Mouse (Mus musculus): ENCODE measurements around the gene Nabp1. TPM values are rescaled to one million over a fixed set of nuclear protein-coding genes. Genes with fewer than 3 reads are reported as not detected.
A peak's percentile ranks its signal among the peaks of the same experiment; 100 is the strongest.

The Nabp1 gene
- total RNA-seq, 1 experiment = 64.9 TPM

DNA sequence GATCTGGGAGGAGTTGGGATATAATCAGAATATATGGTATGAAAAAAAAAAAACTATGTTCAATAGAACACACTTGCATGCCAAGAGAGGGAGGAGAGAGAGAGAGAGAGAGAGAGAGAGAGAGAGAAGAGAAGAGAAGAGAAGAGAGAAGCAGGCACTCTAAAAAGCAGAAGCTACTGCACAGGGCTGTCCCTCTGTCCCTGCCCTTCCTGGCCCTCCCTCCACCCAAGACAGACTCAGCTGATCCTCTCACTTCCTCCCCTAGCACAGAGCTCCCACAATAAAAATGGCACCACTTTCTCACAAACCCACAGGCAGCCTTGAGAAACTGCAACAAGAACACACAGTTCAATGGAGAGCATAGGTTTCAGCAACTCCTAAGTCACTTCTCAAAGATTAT, 2.2 kb upstream of the Nabp1 start:
- no peak for TF ChIP-seq CHD2 (IDR thresholded peaks at IDR 0.05; ENCODE audit: low read depth, low read length)
- TF ChIP-seq ZNF384 (IDR thresholded peaks at IDR 0.05; ENCODE audit: low read depth, low read length) = no peak
- no peak for TF ChIP-seq ZC3H11A (IDR thresholded peaks at IDR 0.05; ENCODE audit: borderline replicate concordance, low read depth, low read length)
- TF ChIP-seq HCFC1 (IDR thresholded peaks at IDR 0.05; ENCODE audit: borderline replicate concordance, insufficient read depth, low read length) = no peak
- TF ChIP-seq MAFK (IDR thresholded peaks at IDR 0.05; ENCODE audit: insufficient read depth, low read depth, low read length) = no peak
- Histone ChIP-seq H3K9me3 (ENCODE audit: control insufficient read depth, insufficient read depth, low read depth, low read length) (no peaks in the 10 kb centered on the region), H3K4me3 (ENCODE audit: insufficient read depth in 1 of 2, low read depth in 1 of 2, low read length in 2 of 2, poor library complexity in 1 of 2, severe bottlenecking in 1 of 2) (no peak overlapping the region), H3K9ac (ENCODE audit: insufficient read depth, low read depth, low read length, poor library complexity, severe bottlenecking) (no peak overlapping the region), H3K4me1 (ENCODE audit: control insufficient read depth in 2 of 2, insufficient read depth in 2 of 2, low read length in 2 of 2, poor library complexity in 1 of 2) (peaks cover 3 to 9% of the 10 kb centered on the region in 2 experiments; a peak in 3 of 4 replicates), H3K36me3 (ENCODE audit: control insufficient read depth, insufficient read depth, low read length, poor library complexity, severe bottlenecking) (no peaks in the 10 kb centered on the region), H3K27ac (ENCODE audit: insufficient read depth, low read depth, low read length, poor library complexity, severe bottlenecking) (no peak overlapping the region)
- DNase-seq (ENCODE audit: low read depth, low spot score) = no peak
- in situ Hi-C loops (cut with MboI; ENCODE audit: low sequenced_read_pairs in 2 of 2, unreplicated experiment in 2 of 2) = no loop called here

DNA sequence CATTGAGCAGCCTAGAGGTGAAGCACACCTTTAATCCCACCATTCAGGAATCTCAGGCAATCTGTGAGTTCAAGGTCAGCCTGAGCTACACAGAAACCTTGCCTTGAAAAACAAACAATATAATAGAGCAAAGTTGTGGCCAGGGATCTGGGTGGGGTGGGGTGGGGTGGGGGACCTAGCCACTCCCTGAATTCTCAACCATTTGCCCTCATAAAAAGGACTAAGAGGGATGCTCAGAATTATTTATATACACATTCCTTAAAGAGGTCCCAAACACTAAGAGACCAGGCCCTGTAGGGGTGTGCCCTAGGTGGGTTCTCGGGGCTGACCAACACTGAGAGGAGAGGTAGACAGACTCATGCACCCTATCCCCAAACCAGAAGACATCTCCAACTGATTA, 1.5 kb upstream of the Nabp1 start:
- in situ Hi-C loops (cut with MboI; ENCODE audit: low sequenced_read_pairs in 2 of 2, unreplicated experiment in 2 of 2) = no loop called here
- peak overlapping the region in 1 of 2 experiments; percentile 67; a peak in 2 of 4 replicates for H3K4me3 ChIP-seq (ENCODE audit: insufficient read depth in 1 of 2, low read depth in 1 of 2, low read length in 2 of 2, poor library complexity in 1 of 2, severe bottlenecking in 1 of 2)
- no peak overlapping the region; the same call in 1 of the 2 replicates for H3K27ac ChIP-seq (ENCODE audit: insufficient read depth, low read depth, low read length, poor library complexity, severe bottlenecking)
- H3K36me3 ChIP-seq (ENCODE audit: control insufficient read depth, insufficient read depth, low read length, poor library complexity, severe bottlenecking) = peaks cover 2% of the 10 kb centered on the region; the same call in 1 of the 2 replicates
- no peak for TF ChIP-seq ZNF384 (IDR thresholded peaks at IDR 0.05; ENCODE audit: low read depth, low read length)
- TF ChIP-seq CHD2 (IDR thresholded peaks at IDR 0.05; ENCODE audit: low read depth, low read length) = peak; percentile 21; the same call in 1 of the 2 replicates
- H3K9ac ChIP-seq (ENCODE audit: insufficient read depth, low read depth, low read length, poor library complexity, severe bottlenecking) = no peak overlapping the region
- no peak for DNase-seq (ENCODE audit: low read depth, low spot score)
- H3K4me1 ChIP-seq (ENCODE audit: control insufficient read depth in 2 of 2, insufficient read depth in 2 of 2, low read length in 2 of 2, poor library complexity in 1 of 2) = peaks cover 3 to 9% of the 10 kb centered on the region in 2 experiments; a peak in 3 of 4 replicates
- H3K9me3 ChIP-seq (ENCODE audit: control insufficient read depth, insufficient read depth, low read depth, low read length) = no peaks in the 10 kb centered on the region

DNA sequence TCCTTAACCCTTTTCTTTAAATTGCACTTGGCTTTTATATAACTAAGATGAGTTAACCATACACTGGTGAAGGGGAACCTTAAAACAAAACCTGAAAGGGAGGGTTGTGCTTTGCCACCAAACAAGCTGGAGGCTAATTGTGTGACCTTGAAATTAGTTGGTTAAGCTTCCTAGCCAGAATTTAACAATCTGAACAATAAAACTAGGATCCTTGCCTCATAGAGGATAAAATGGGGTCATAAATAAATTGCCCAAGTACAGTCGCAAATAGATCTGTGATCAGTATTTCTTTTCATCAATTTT, 753 bp upstream of the Nabp1 start:
- in situ Hi-C loops (cut with MboI; ENCODE audit: low sequenced_read_pairs in 2 of 2, unreplicated experiment in 2 of 2) = no loop called here
- Histone ChIP-seq H3K36me3 (ENCODE audit: control insufficient read depth, insufficient read depth, low read length, poor library complexity, severe bottlenecking) (peaks cover 2% of the 10 kb centered on the region; the same call in 1 of the 2 replicates), H3K4me3 (ENCODE audit: insufficient read depth in 1 of 2, low read depth in 1 of 2, low read length in 2 of 2, poor library complexity in 1 of 2, severe bottlenecking in 1 of 2) (peak overlapping the region; percentile 67 to 71), H3K27ac (ENCODE audit: insufficient read depth, low read depth, low read length, poor library complexity, severe bottlenecking) (peak overlapping the region; percentile 90; the same call in 1 of the 2 replicates), H3K9ac (ENCODE audit: insufficient read depth, low read depth, low read length, poor library complexity, severe bottlenecking) (no peak overlapping the region), H3K4me1 (ENCODE audit: control insufficient read depth in 2 of 2, insufficient read depth in 2 of 2, low read length in 2 of 2, poor library complexity in 1 of 2) (peaks cover 3 to 9% of the 10 kb centered on the region in 2 experiments; a peak in 3 of 4 replicates), H3K9me3 (ENCODE audit: control insufficient read depth, insufficient read depth, low read depth, low read length) (no peaks in the 10 kb centered on the region)
- TF ChIP-seq HCFC1 (IDR thresholded peaks at IDR 0.05; ENCODE audit: borderline replicate concordance, insufficient read depth, low read length) = no peak
- no peak for TF ChIP-seq CHD2 (IDR thresholded peaks at IDR 0.05; ENCODE audit: low read depth, low read length)
- no peak for TF ChIP-seq ZNF384 (IDR thresholded peaks at IDR 0.05; ENCODE audit: low read depth, low read length)
- no peak for TF ChIP-seq ZC3H11A (IDR thresholded peaks at IDR 0.05; ENCODE audit: borderline replicate concordance, low read depth, low read length)
- no peak for TF ChIP-seq MAFK (IDR thresholded peaks at IDR 0.05; ENCODE audit: insufficient read depth, low read depth, low read length)
- DNase-seq (ENCODE audit: low read depth, low spot score) = no peak

DNA sequence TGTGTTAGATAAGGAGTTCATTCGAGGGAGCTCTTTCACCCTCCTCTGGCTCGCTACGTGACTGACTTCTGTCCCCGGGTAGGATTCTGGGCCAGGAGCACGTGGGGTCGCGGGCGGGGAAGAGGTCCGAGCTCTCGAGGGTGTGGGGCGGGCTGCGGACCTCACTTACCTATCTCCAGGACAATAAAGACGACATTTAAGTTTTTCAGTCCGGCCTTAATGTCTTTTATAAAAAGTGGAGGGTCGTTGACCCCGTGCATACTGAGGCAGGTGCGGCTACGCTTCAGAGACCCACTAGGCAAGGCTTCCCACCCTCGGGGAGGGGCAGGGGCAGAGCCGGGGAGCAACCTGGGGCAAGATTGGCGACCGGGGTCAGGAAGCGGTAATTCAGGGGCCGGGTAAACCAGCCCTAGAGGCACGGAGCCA, 556 bp downstream of the Nabp1 start:
- H3K4me1 ChIP-seq (ENCODE audit: control insufficient read depth in 2 of 2, insufficient read depth in 2 of 2, low read length in 2 of 2, poor library complexity in 1 of 2) = peaks cover 3 to 9% of the 10 kb centered on the region in 2 experiments; a peak in 3 of 4 replicates
- H3K4me3 ChIP-seq (ENCODE audit: insufficient read depth in 1 of 2, low read depth in 1 of 2, low read length in 2 of 2, poor library complexity in 1 of 2, severe bottlenecking in 1 of 2) = peak overlapping the region; percentile 82 to 85
- no peaks in the 10 kb centered on the region for H3K9me3 ChIP-seq (ENCODE audit: control insufficient read depth, insufficient read depth, low read depth, low read length)
- peak overlapping the region; percentile 64; the same call in 1 of the 2 replicates for H3K27ac ChIP-seq (ENCODE audit: insufficient read depth, low read depth, low read length, poor library complexity, severe bottlenecking)
- in situ Hi-C loops (cut with MboI; ENCODE audit: low sequenced_read_pairs in 2 of 2, unreplicated experiment in 2 of 2) = no loop called here
- TF ChIP-seq CHD2 (IDR thresholded peaks at IDR 0.05; ENCODE audit: low read depth, low read length) = no peak
- TF ChIP-seq ZC3H11A (IDR thresholded peaks at IDR 0.05; ENCODE audit: borderline replicate concordance, low read depth, low read length) = no peak
- no peak for TF ChIP-seq MAFK (IDR thresholded peaks at IDR 0.05; ENCODE audit: insufficient read depth, low read depth, low read length)
- TF ChIP-seq HCFC1 (IDR thresholded peaks at IDR 0.05; ENCODE audit: borderline replicate concordance, insufficient read depth, low read length) = no peak
- TF ChIP-seq ZNF384 (IDR thresholded peaks at IDR 0.05; ENCODE audit: low read depth, low read length) = no peak
- peaks cover 2% of the 10 kb centered on the region; the same call in 1 of the 2 replicates for H3K36me3 ChIP-seq (ENCODE audit: control insufficient read depth, insufficient read depth, low read length, poor library complexity, severe bottlenecking)
- DNase-seq (ENCODE audit: low read depth, low spot score) = no peak
- peak overlapping the region; percentile 84 for H3K9ac ChIP-seq (ENCODE audit: insufficient read depth, low read depth, low read length, poor library complexity, severe bottlenecking)

DNA sequence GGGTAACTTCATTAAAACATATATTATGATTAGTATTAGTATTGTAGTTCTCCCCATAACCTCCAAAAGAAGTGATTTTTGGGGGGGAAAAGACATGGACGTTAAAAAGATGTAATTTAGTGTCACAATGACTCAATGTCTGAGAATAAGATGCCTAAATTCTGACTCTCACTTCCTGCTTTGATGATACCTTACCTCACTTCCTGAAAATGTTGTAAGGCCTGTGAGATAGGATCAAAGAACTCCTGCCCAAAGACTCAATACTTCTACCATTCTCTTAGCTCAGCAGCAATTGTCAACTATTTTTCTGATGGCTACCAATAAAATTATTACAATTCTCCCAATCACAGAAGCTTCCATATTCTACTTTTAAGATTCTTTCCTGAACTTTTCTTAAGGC, 1.8 kb downstream of the Nabp1 start:
- peaks cover 3 to 9% of the 10 kb centered on the region in 2 experiments; a peak in 3 of 4 replicates for H3K4me1 ChIP-seq (ENCODE audit: control insufficient read depth in 2 of 2, insufficient read depth in 2 of 2, low read length in 2 of 2, poor library complexity in 1 of 2)
- no peak overlapping the region for H3K9ac ChIP-seq (ENCODE audit: insufficient read depth, low read depth, low read length, poor library complexity, severe bottlenecking)
- H3K36me3 ChIP-seq (ENCODE audit: control insufficient read depth, insufficient read depth, low read length, poor library complexity, severe bottlenecking) = peaks cover 4% of the 10 kb centered on the region; the same call in 1 of the 2 replicates
- DNase-seq (ENCODE audit: low read depth, low spot score) = no peak
- no peaks in the 10 kb centered on the region for H3K9me3 ChIP-seq (ENCODE audit: control insufficient read depth, insufficient read depth, low read depth, low read length)
- no peak overlapping the region for H3K27ac ChIP-seq (ENCODE audit: insufficient read depth, low read depth, low read length, poor library complexity, severe bottlenecking)
- in situ Hi-C loops (cut with MboI; ENCODE audit: low sequenced_read_pairs in 2 of 2, unreplicated experiment in 2 of 2) = no loop called here
- H3K4me3 ChIP-seq (ENCODE audit: insufficient read depth in 1 of 2, low read depth in 1 of 2, low read length in 2 of 2, poor library complexity in 1 of 2, severe bottlenecking in 1 of 2) = peak overlapping the region in 1 of 2 experiments; percentile 85; a peak in 3 of 4 replicates
- TF ChIP-seq ZNF384 (IDR thresholded peaks at IDR 0.05; ENCODE audit: low read depth, low read length) (no peak), MAFK (IDR thresholded peaks at IDR 0.05; ENCODE audit: insufficient read depth, low read depth, low read length) (no peak), ZC3H11A (IDR thresholded peaks at IDR 0.05; ENCODE audit: borderline replicate concordance, low read depth, low read length) (no peak), CHD2 (IDR thresholded peaks at IDR 0.05; ENCODE audit: low read depth, low read length) (no peak), HCFC1 (IDR thresholded peaks at IDR 0.05; ENCODE audit: borderline replicate concordance, insufficient read depth, low read length) (no peak)

Data from ES-E14 (cell line).